Mouse (Mus musculus) MEL (cell line): ENCODE data around the gene Dynlt1a.
"Not testable (repeated sequence)": the region's sequence is repeated elsewhere in the genome, so short reads cannot be mapped to it uniquely, and the experiment has no call there.

Experiments used
- CTCF ChIP-seq, 3 experiments: IDR thresholded peaks in 2 of 3; conservative IDR thresholded peaks in 1 of 3; 2 replicates each; pipeline ENCODE4 v1.5.1; 2011 to 2012; ENCODE audit warnings: low read length in 3 of 3, low read depth in 2 of 3, mild to moderate bottlenecking in 2 of 3, improper control_type of control experiment in 1 of 3, inconsistent platforms in 1 of 3, mixed read lengths in 1 of 3, moderate library complexity in 1 of 3; ENCODE audit not compliant: control insufficient read depth in 1 of 3, insufficient read depth in 1 of 3, poor library complexity in 1 of 3, severe bottlenecking in 1 of 3
- EP300 ChIP-seq, 2 experiments: IDR thresholded peaks; 2 replicates each; pipeline ENCODE4 v1.6.1; 2011; ENCODE audit warnings: improper control_type of control experiment in 2 of 2, low read length in 2 of 2, low read depth in 1 of 2, mild to moderate bottlenecking in 1 of 2
- GATA1 ChIP-seq: IDR thresholded peaks from 2 replicates; pipeline ENCODE4 v1.6.1; 2011; ENCODE audit warnings: low read depth, low read length, improper control_type of control experiment
- MAX ChIP-seq: IDR thresholded peaks from 2 replicates; pipeline ENCODE4 v1.6.1; 2011; ENCODE audit warnings: low read length, improper control_type of control experiment
- MXI1 ChIP-seq: IDR thresholded peaks from 2 replicates; pipeline ENCODE4 v1.6.1; 2011; ENCODE audit warnings: mild to moderate bottlenecking, low read depth, low read length, improper control_type of control experiment
- MYB ChIP-seq: IDR thresholded peaks from 2 replicates; pipeline ENCODE4 v1.6.1; 2011; ENCODE audit warnings: mild to moderate bottlenecking, low read depth, low read length, improper control_type of control experiment
- MYC ChIP-seq: IDR thresholded peaks from 2 replicates; pipeline ENCODE4 v1.6.1; 2011; ENCODE audit warnings: low read depth, mild to moderate bottlenecking, low read length, improper control_type of control experiment, moderate library complexity
- NRF1 ChIP-seq: IDR thresholded peaks from 2 replicates; pipeline ENCODE4 v1.6.1; 2014; ENCODE audit warnings: low read depth, mild to moderate bottlenecking, inconsistent platforms, low read length, improper control_type of control experiment, moderate library complexity; ENCODE audit not compliant: poor library complexity, insufficient read depth, severe bottlenecking
- POLR2A ChIP-seq, 2 experiments: IDR thresholded peaks; 2 replicates each; pipeline ENCODE4 v1.6.1; 2011 to 2012; ENCODE audit warnings: low read length in 2 of 2, mild to moderate bottlenecking in 2 of 2, control low read depth in 1 of 2, improper control_type of control experiment in 1 of 2, low read depth in 1 of 2, moderate library complexity in 1 of 2; ENCODE audit not compliant: control insufficient read depth in 1 of 2, insufficient read depth in 1 of 2, poor library complexity in 1 of 2
- POLR2AphosphoS5 ChIP-seq: IDR thresholded peaks from 2 replicates; pipeline ENCODE4 v1.6.1; 2012; ENCODE audit warnings: low read depth, borderline replicate concordance, mild to moderate bottlenecking, inconsistent platforms, low read length, moderate library complexity, mixed read lengths
- TAL1 ChIP-seq: IDR thresholded peaks from 2 replicates; pipeline ENCODE4 v1.6.1; 2012; ENCODE audit warnings: mild to moderate bottlenecking, inconsistent platforms, low read length, moderate library complexity, mixed read lengths
- TCF12 ChIP-seq: IDR thresholded peaks from 2 replicates; pipeline ENCODE4 v1.6.1; 2014; ENCODE audit warnings: low read depth, mild to moderate bottlenecking, inconsistent platforms, low read length, improper control_type of control experiment, moderate library complexity
- UBTF ChIP-seq: IDR thresholded peaks from 2 replicates; pipeline ENCODE4 v1.6.1; 2012; ENCODE audit warnings: low read depth, mild to moderate bottlenecking, inconsistent platforms, low read length, improper control_type of control experiment, moderate library complexity, borderline replicate concordance; ENCODE audit not compliant: insufficient read depth
- ZC3H11A ChIP-seq: IDR thresholded peaks from 2 replicates; pipeline ENCODE4 v1.6.1; 2012; ENCODE audit warnings: low read depth, mild to moderate bottlenecking, inconsistent platforms, low read length, improper control_type of control experiment

GRCm38 (mm10) chr17:6280513-6280912, 36.8 kb downstream of the Dynlt1a start:
- not testable (repeated sequence) for TF ChIP-seq TAL1; POLR2AphosphoS5; MYC; MAX; POLR2A (IDR thresholded peaks at IDR 0.05; ENCODE audit: control insufficient read depth in 1 of 2, insufficient read depth in 1 of 2, low read depth in 1 of 2, low read length in 2 of 2, poor library complexity in 1 of 2); ZC3H11A; EP300 (IDR thresholded peaks at IDR 0.05; ENCODE audit: low read depth in 1 of 2, low read length in 2 of 2); MYB; TCF12; CTCF (IDR thresholded peaks at IDR 0.05 in 2 of 3, conservative IDR thresholded peaks at IDR 0.05 in 1 of 3; ENCODE audit: control insufficient read depth in 1 of 3, insufficient read depth in 1 of 3, low read depth in 2 of 3, low read length in 3 of 3, poor library complexity in 1 of 3, severe bottlenecking in 1 of 3); GATA1; NRF1; UBTF; MXI1
